Mouse (Mus musculus) heart, embryonic 12.5 days (tissue): ENCODE results near the gene Miga2. TPM values are rescaled to one million over a fixed set of nuclear protein-coding genes. Genes with fewer than 3 reads are reported as not detected.

Experiments used
- ATAC-seq: fragments of 200-750 bp; cut with Nextera tagmentation; 2 replicates; pipeline ENCODE4 v1.8.0; 2017; ENCODE audit warnings: moderate TSS enrichment, moderate library complexity; ENCODE audit not compliant: insufficient number of reproducible peaks, low FRiP score
- H3K27ac ChIP-seq: fragments of 300-500 bp; sonication (generic); 2 replicates; pipeline ENCODE4 v1.5.1; 2016; ENCODE audit warnings: mild to moderate bottlenecking, moderate library complexity; ENCODE audit not compliant: poor library complexity, severe bottlenecking
- H3K27me3 ChIP-seq: fragments of 300-500 bp; sonication (generic); replicated peaks from 2 replicates; pipeline ENCODE4 v1.6.1; 2016; ENCODE audit warnings: mild to moderate bottlenecking, moderate library complexity
- H3K36me3 ChIP-seq: fragments of 300-500 bp; sonication (generic); 2 replicates; pipeline ENCODE4 v1.6.1; 2016; ENCODE audit warnings: mild to moderate bottlenecking, moderate library complexity
- H3K4me1 ChIP-seq: fragments of 300-500 bp; sonication (generic); replicated peaks from 2 replicates; pipeline ENCODE4 v1.6.1; 2016; ENCODE audit warnings: mild to moderate bottlenecking
- H3K4me2 ChIP-seq: fragments of 300-500 bp; sonication (generic); 2 replicates; pipeline ENCODE4 v1.6.1; 2016; ENCODE audit warnings: mild to moderate bottlenecking, moderate library complexity
- H3K4me3 ChIP-seq: fragments of 300-500 bp; sonication (generic); 2 replicates; pipeline ENCODE4 v1.5.1; 2016; ENCODE audit warnings: mild to moderate bottlenecking
- H3K9ac ChIP-seq: fragments of 300-500 bp; sonication (generic); 2 replicates; pipeline ENCODE4 v1.6.1; 2016; ENCODE audit warnings: mild to moderate bottlenecking, moderate library complexity
- H3K9me3 ChIP-seq: fragments of 300-500 bp; sonication (generic); replicated peaks from 2 replicates; pipeline ENCODE4 v1.6.1; 2016; ENCODE audit warnings: mild to moderate bottlenecking, moderate library complexity
- WGBS: fragments of 180-500 bp; shearing (Covaris S2); methylation state at CpG from one replicate; pipeline ENCODE4 v1.1.7; 2016; 5-methylcytosine and 5-hydroxymethylcytosine counted together
- polyA plus RNA-seq: library from polyadenylated mRNA; unstranded; fragments of >200 nt; fragmentation: Nextera tagmentation; extraction: Ambion mirVana; gene quantifications from 2 replicates; pipeline ENCODE4 v1.2.1, GENCODE M21; 2016

Gene Miga2
- polyA plus RNA-seq, 1 experiment from 2014 or later: 32.7 TPM

- ATAC-seq: no peak
- no peak overlapping the region for H3K9ac ChIP-seq
- H3K9me3 ChIP-seq: no peaks in the 10 kb centered on the region
- peaks cover 21% of the 10 kb centered on the region for H3K4me1 ChIP-seq
- 86% methylated on average over 10 of the region's 10 CpGs for WGBS
- no peak overlapping the region for H3K4me3 ChIP-seq
- H3K27ac ChIP-seq: no peak overlapping the region
- H3K36me3 ChIP-seq: peaks cover 75% of the 10 kb centered on the region
- H3K27me3 ChIP-seq: no peaks in the 10 kb centered on the region
- no peak overlapping the region for H3K4me2 ChIP-seq
Observed at GRCm38 (mm10) chr2:30397986-30398512, 34.0 kb downstream of the Miga2 start.

- H3K4me3 ChIP-seq: no peak overlapping the region
- no peak overlapping the region for H3K4me2 ChIP-seq
- H3K9me3 ChIP-seq: no peaks in the 10 kb centered on the region
- H3K36me3 ChIP-seq: peaks cover 85% of the 10 kb centered on the region
- WGBS: 66% methylated on average over 20 of the region's 20 CpGs
- H3K27ac ChIP-seq: 0 out of 2 replicates have a peak overlapping the region, but pooled peaks have one; percentile 5
- ATAC-seq: no peak
- no peaks in the 10 kb centered on the region for H3K27me3 ChIP-seq
- H3K4me1 ChIP-seq: 0 out of 2 replicates have a peak, but pooled peaks cover 7% of the 10 kb centered on the region
- H3K9ac ChIP-seq: no peak overlapping the region
Observed at GRCm38 (mm10) chr2:30399191-30400171, 35.4 kb downstream of the Miga2 start.

GRCm38 (mm10) chr2:30401581-30401980 is 37.5 kb downstream of the Miga2 start:
- H3K4me2 ChIP-seq: no peak overlapping the region
- H3K27me3 ChIP-seq: no peaks in the 10 kb centered on the region
- H3K4me3 ChIP-seq: no peak overlapping the region
- 0 out of 2 replicates have a peak, but pooled peaks cover 7% of the 10 kb centered on the region for H3K4me1 ChIP-seq
- 88% methylated on average over 1 of the region's 1 CpGs for WGBS
- H3K36me3 ChIP-seq: peaks cover 95% of the 10 kb centered on the region
- H3K9me3 ChIP-seq: no peaks in the 10 kb centered on the region
- ATAC-seq: no peak
- no peak overlapping the region for H3K9ac ChIP-seq
- no peak overlapping the region for H3K27ac ChIP-seq

- no peak overlapping the region for H3K4me2 ChIP-seq
- no peak overlapping the region for H3K4me3 ChIP-seq
- H3K27ac ChIP-seq: no peak overlapping the region
- H3K9ac ChIP-seq: no peak overlapping the region
- no peaks in the 10 kb centered on the region for H3K27me3 ChIP-seq
- no peak for ATAC-seq
- H3K9me3 ChIP-seq: no peaks in the 10 kb centered on the region
- 89% methylated on average over 9 of the region's 9 CpGs for WGBS
- peaks cover 95% of the 10 kb centered on the region for H3K36me3 ChIP-seq
- 0 out of 2 replicates have a peak, but pooled peaks cover 7% of the 10 kb centered on the region for H3K4me1 ChIP-seq
Observed at GRCm38 (mm10) chr2:30402351-30402826, 38.4 kb downstream of the Miga2 start.

GRCm38 (mm10) chr2:30402843-30403242 is 38.8 kb downstream of the Miga2 start:
- 69% methylated on average over 2 of the region's 2 CpGs for WGBS
- no peak overlapping the region for H3K9ac ChIP-seq
- peaks cover 95% of the 10 kb centered on the region for H3K36me3 ChIP-seq
- ATAC-seq: no peak
- no peak overlapping the region for H3K4me3 ChIP-seq
- H3K27ac ChIP-seq: no peak overlapping the region
- 0 out of 2 replicates have a peak, but pooled peaks cover 7% of the 10 kb centered on the region for H3K4me1 ChIP-seq
- no peak overlapping the region for H3K4me2 ChIP-seq
- no peaks in the 10 kb centered on the region for H3K27me3 ChIP-seq
- H3K9me3 ChIP-seq: no peaks in the 10 kb centered on the region

GRCm38 (mm10) chr2:30403870-30404269 is 39.8 kb downstream of the Miga2 start:
- Histone ChIP-seq H3K9ac (no peak overlapping the region), H3K27ac (no peak overlapping the region), H3K4me3 (no peak overlapping the region), H3K36me3 (peaks cover 95% of the 10 kb centered on the region), H3K27me3 (no peaks in the 10 kb centered on the region), H3K9me3 (no peaks in the 10 kb centered on the region), H3K4me2 (no peak overlapping the region), H3K4me1 (0 out of 2 replicates have a peak, but pooled peaks cover 5% of the 10 kb centered on the region)
- 77% methylated on average over 1 of the region's 1 CpGs for WGBS
- ATAC-seq: no peak

GRCm38 (mm10) chr2:30407221-30407620 is 43.2 kb downstream of the Miga2 start:
- 86% methylated on average over 2 of the region's 2 CpGs for WGBS
- H3K9ac ChIP-seq: no peak overlapping the region
- H3K27me3 ChIP-seq: no peaks in the 10 kb centered on the region
- H3K27ac ChIP-seq: no peak overlapping the region
- H3K4me1 ChIP-seq: peaks cover 12% of the 10 kb centered on the region; the same call in 1 of the 2 replicates
- H3K36me3 ChIP-seq: peaks cover 85% of the 10 kb centered on the region
- no peaks in the 10 kb centered on the region for H3K9me3 ChIP-seq
- H3K4me2 ChIP-seq: no peak overlapping the region
- H3K4me3 ChIP-seq: no peak overlapping the region
- no peak for ATAC-seq

GRCm38 (mm10) chr2:30407778-30408177 is 43.7 kb downstream of the Miga2 start:
- Histone ChIP-seq H3K27ac (no peak overlapping the region), H3K9me3 (no peaks in the 10 kb centered on the region), H3K36me3 (peaks cover 85% of the 10 kb centered on the region), H3K27me3 (no peaks in the 10 kb centered on the region), H3K9ac (no peak overlapping the region), H3K4me2 (no peak overlapping the region), H3K4me3 (no peak overlapping the region), H3K4me1 (peaks cover 12% of the 10 kb centered on the region; the same call in 1 of the 2 replicates)
- WGBS: 90% methylated on average over 10 of the region's 10 CpGs
- no peak for ATAC-seq

DNA sequence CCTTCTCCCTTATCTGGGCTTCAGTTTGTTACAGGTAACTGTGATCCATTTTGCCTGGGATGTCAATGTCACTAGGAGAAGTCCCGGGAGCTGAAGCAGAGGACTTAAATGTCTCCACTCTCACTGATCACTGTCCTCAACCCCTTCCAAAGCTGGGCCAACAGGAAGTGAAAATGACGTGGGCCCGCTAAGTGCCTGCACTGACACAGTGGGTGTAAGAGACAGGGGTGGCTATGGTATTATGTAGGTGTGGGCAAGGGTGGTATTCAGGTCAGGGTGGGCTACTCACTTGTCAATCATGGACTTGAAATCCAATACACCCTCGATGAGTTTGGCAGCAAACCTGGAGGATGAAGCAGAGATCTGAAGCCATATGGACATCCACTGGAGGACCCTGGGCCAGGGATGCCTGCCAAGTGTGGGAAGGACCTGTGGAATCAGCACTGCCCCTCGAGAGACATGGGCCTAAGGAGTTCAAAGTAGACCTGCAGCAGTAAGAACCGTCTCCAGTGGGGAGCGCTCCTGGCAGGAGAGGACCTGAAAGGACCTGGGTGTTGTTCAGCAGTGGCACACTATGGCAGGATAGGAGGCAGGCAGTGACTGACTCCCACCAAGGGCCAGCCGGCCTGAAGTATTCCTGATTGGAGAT is 44.5 kb downstream of the Miga2 start:
- no peak for ATAC-seq
- Histone ChIP-seq H3K4me2 (no peak overlapping the region), H3K4me3 (no peak overlapping the region)

DNA sequence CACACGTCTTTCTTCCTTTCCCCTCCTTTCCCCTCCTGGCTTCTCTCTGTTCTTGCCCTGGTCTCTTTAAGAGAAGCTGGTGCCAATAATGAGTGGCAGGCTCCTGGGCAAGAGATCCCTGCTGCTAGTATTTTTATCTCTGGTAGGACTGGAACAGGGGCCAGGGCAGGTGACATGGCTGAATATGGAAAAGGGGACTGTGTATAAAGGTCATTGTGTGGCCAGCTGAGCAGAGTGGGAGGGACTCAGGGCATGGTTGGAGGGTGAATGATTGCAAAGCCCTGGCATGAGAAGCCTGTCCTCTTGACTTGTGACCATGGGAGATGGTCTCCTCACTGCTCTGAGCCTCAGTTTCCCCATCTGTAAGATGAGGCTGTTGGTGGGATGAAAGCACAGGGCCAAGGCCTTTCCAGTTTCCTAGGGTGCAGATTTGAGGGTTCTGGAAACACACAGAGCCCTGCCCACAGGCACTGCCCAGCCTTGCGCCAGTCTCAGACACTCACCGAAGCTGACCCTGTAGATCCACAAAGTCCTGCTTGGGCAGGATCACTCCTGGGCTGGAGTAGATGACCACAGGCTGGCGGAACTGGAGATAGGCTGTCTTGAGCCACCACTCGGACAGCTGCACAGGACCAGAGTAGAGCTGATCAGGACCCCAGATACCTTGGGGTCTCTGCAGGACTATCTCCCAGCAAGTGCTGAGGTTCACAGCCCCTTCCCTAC is 45.6 kb downstream of the Miga2 start:
- no peak for ATAC-seq
- H3K9me3 ChIP-seq: no peaks in the 10 kb centered on the region
- 0 out of 2 replicates have a peak overlapping the region, but pooled peaks have one; percentile 15 for H3K27ac ChIP-seq
- WGBS: 85% methylated on average over 5 of the region's 5 CpGs
- H3K4me3 ChIP-seq: no peak overlapping the region
- H3K27me3 ChIP-seq: no peaks in the 10 kb centered on the region
- peaks cover 70% of the 10 kb centered on the region for H3K36me3 ChIP-seq
- no peak overlapping the region for H3K9ac ChIP-seq
- H3K4me1 ChIP-seq: peaks cover 24% of the 10 kb centered on the region
- H3K4me2 ChIP-seq: no peak overlapping the region

More for the DNA sequence above, 44.5 kb downstream of the Miga2 start:
- no peak overlapping the region for H3K9ac ChIP-seq
- peaks cover 14% of the 10 kb centered on the region for H3K4me1 ChIP-seq
- H3K36me3 ChIP-seq: peaks cover 79% of the 10 kb centered on the region
- no peaks in the 10 kb centered on the region for H3K9me3 ChIP-seq
- H3K27me3 ChIP-seq: no peaks in the 10 kb centered on the region
- WGBS: 80% methylated on average over 8 of the region's 8 CpGs
- no peak overlapping the region for H3K27ac ChIP-seq
